Mouse (Mus musculus) forelimb bud, embryonic 11.5 days (tissue): ENCODE data around the gene Fam172a.

Experiments
- DNase-seq: peaks from one replicate; pipeline ENCODE4 v3.0.0-alpha.2; 2012; ENCODE audit warnings: low read depth, low spot score

Fam172a gene

GRCm38 (mm10) chr13:78213155-78213554 lies 511.3 kb downstream of the Fam172a start:
- no peak for DNase-seq

- DNase-seq, result no peak
These were observed 513.4 kb downstream of the Fam172a start for GRCm38 (mm10) chr13:78215223-78215622.
